Mouse (Mus musculus) cortical plate, adult 2 months (tissue): Measurements from ENCODE around the gene Rpn1.

Experiments used
- CTCF ChIP-seq: fragments of 200-500 bp; IDR thresholded peaks from 2 replicates; pipeline ENCODE4 v1.5.1; 2011; ENCODE audit warnings: mild to moderate bottlenecking, control low read depth, low read length; ENCODE audit not compliant: insufficient read depth; ENCODE audit errors: extremely low read depth
- POLR2A ChIP-seq: fragments of 200-500 bp; IDR thresholded peaks from 2 replicates; pipeline ENCODE4 v1.6.1; 2011; ENCODE audit warnings: mild to moderate bottlenecking, low read length, control low read depth; ENCODE audit not compliant: insufficient read depth; ENCODE audit errors: extremely low read depth

- TF ChIP-seq CTCF (no peak), POLR2A (no peak)
Measured at GRCm38 (mm10) chr6:88083672-88084071, 610 bp upstream of the Rpn1 start.
